Mouse (Mus musculus): ENCODE results near the gene Pex12. TPM values are rescaled to one million over a fixed set of nuclear protein-coding genes. Genes with fewer than 3 reads are reported as not detected.

Gene Pex12
- polyA plus RNA-seq (2012), result 3.4 and 5.4 TPM in 2 replicates

DNA sequence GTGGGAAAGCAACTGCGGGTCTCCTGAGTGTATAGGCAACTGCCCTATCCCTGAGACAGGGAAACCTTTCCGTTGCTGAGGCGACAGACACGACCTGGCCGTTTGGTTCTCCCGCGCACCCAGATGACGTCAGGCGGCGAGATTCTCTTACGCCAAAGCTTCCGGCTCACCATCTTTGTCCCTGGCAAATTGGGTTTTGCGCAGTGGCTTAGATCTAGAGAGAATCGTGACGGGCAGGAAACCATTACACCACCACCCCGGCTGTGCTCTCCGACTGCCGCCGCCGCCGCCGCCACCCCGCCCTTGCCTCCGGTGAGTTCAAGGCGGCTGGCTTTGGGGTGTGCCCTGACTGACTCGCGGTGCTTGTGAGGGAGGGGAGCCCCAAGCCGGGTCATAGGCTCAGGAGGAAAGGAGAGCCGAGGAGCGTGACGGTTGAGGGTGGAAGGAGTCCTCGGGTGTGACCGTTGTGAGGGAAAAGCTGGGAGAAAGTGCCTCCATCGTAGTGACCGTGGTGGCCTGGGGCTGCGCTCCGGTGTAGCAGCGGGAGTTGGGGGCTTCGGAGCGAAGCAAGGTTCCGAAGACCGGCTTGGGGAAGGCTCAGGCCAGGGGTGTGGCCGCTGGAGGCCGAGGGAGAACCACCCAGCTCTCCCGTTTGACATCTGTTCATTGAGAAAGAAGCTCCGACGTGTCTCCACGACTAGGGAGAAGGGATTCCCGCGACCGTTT, at the start of gene Pex12:
Gene Pex12, minus strand, starts transcription at position 61 of the 726 bp plus-strand sequence.
- no peak for TF ChIP-seq GATA1 (IDR thresholded peaks at IDR 0.05; ENCODE audit: low read length)

DNA sequence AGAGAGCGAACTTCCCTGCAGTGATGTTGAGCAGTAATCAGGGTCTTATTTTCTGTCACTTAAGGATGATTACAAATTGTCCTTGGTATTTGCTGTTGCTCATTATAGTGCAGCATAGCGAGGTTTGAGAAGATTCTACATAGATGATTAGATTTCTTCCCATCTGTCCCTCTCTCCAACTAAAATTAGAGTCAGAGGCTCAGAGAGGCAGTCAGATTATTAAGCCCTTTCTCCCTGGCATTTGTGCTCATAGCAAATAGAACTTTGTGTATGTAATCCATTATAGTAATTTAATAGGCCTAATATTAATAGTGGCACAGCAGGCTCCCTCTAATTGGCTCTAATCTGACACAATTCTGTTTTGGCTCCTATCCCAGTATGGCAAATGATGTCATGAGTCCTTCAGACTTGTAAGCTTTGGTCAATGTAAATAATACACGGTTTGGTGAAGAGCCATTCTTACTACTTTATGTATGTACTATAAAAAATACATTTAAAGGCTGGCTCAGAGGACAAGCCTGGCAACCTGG, 39.4 kb upstream of the Pex12 start:
- no peak for TF ChIP-seq GATA1 (IDR thresholded peaks at IDR 0.05; ENCODE audit: low read length)

GRCm38 (mm10) chr11:83339705-83340104, 37.3 kb upstream of the Pex12 start:
- TF ChIP-seq GATA1 (IDR thresholded peaks at IDR 0.05; ENCODE audit: low read length), result no peak

DNA sequence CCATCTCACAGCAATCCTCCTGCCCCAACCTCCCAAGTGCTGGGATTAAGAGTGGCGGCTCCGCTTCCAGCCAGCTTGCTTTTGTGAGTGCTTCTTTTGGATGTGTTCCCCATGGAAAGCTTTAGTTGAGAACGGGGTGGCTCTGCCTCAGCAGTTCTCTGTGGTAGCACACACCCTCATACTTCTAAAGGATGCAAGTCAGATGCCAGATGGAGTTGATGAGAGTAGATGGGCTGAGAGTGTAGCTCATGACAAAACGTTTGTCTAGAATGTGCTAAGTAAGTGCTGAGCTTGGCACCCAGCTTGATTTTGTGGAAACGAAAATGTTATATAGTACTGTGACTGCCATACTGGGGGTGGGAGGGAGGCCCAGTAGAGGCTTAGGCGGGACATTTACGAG, 33.4 kb upstream of the Pex12 start:
- no peak for TF ChIP-seq GATA1 (IDR thresholded peaks at IDR 0.05; ENCODE audit: low read length)

GRCm38 (mm10) chr11:83327427-83327826, 25.0 kb upstream of the Pex12 start:
- no peak for TF ChIP-seq GATA1 (IDR thresholded peaks at IDR 0.05; ENCODE audit: low read length)

GRCm38 (mm10) chr11:83319048-83319447, 16.7 kb upstream of the Pex12 start:
- TF ChIP-seq GATA1 (IDR thresholded peaks at IDR 0.05; ENCODE audit: low read length), result no peak

GRCm38 (mm10) chr11:83312471-83312870, 10.1 kb upstream of the Pex12 start:
- TF ChIP-seq GATA1 (IDR thresholded peaks at IDR 0.05; ENCODE audit: low read length), result no peak

GRCm38 (mm10) chr11:83306700-83307253, 4.4 kb upstream of the Pex12 start:
- TF ChIP-seq GATA1 (IDR thresholded peaks at IDR 0.05; ENCODE audit: low read length), result no peak

GRCm38 (mm10) chr11:83304485-83304884, 2.1 kb upstream of the Pex12 start:
- no peak for TF ChIP-seq GATA1 (IDR thresholded peaks at IDR 0.05; ENCODE audit: low read length)

DNA sequence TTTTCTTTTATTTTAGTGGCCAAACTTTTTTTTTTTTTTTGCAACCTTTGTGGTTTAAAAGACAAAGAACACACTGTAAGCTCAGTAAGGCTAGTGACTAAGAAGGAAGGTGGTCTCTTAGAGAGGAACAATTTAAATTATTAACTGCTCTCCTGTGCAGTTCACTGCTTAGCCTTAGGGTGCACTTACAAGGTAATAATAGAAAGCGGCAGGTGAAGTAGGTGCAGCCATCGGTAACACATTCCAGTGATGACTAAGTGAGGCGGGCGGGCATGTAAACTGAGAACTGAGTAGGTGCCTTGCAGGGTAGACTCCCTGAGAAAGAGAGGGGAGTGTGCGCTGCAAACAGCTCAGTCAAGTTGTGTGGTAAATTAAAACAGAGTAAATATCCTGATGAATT, 1.4 kb upstream of the Pex12 start:
- TF ChIP-seq GATA1 (IDR thresholded peaks at IDR 0.05; ENCODE audit: low read length), result no peak

GRCm38 (mm10) chr11:83302124-83302523, 262 bp downstream of the Pex12 start:
- no peak for TF ChIP-seq GATA1 (IDR thresholded peaks at IDR 0.05; ENCODE audit: low read length)

DNA sequence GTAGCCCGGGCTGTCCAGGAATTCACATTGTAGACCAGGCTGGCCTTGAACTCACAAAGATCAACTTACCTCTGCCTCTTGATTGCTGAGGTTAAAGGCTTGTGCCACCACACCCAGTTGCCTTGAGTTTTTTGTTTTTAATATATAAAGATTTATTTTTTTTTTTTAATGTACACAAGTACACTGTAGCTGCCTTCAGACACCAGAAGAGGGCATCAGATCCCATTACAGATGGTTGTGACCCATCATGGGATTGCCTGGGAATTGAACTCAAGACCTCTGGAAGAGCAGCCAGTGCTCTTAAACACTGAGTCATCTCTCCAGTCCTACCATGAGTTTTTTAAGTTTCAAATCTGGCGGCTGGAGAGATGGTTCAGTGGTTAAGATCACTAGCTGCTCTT, 955 bp downstream of the Pex12 start:
- TF ChIP-seq GATA1 (IDR thresholded peaks at IDR 0.05; ENCODE audit: low read length), result no peak

DNA sequence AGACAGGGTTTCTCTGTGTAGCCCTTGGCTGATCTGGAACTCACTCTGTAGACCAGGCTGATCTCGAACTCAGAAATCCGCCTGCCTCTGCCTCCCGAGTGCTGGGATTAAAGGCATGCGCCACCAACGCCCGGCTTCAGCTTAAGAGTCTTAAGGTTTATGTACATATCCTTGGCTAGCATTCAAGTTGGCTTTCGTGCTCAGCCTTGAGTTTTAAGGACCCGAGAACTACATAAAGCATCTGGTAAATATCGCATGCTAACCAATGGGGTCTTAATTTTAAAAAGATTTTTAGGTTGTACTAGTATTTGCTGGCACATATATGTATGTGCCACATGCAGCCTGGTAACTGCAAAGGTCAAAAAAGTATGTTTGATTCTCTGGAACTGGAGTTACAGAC, 2.7 kb downstream of the Pex12 start:
- TF ChIP-seq GATA1 (IDR thresholded peaks at IDR 0.05; ENCODE audit: low read length), result no peak

- no peak for TF ChIP-seq GATA1 (IDR thresholded peaks at IDR 0.05; ENCODE audit: low read length)
Observed at GRCm38 (mm10) chr11:83298225-83299195, 3.9 kb downstream of the Pex12 start, which contains the start of gene Ap2b1. TSS of gene Ap2b1 (plus strand) at chr11:83299024.

DNA sequence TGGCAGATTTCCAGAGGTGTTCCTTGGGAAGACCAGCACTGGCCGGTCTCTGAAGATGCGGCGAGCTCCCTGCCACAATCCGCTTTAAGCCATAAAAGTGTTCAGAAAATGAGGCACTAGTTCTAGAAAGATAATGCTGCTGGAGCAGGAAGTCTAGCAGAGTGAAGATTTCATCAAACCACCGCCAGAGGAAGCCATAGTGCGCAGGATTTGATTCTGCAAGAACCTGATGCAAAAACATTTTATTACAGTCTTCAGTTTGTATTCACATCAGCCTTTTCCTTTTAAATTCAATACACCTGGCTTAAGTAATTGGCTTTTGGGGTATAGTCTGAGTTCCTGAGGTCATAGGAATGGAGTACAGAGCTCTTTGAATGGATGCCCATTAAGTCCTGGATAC, 4.6 kb downstream of the Pex12 start:
- no peak for TF ChIP-seq GATA1 (IDR thresholded peaks at IDR 0.05; ENCODE audit: low read length)

- no peak for TF ChIP-seq GATA1 (IDR thresholded peaks at IDR 0.05; ENCODE audit: low read length)
Observed at GRCm38 (mm10) chr11:83294133-83294532, 8.3 kb downstream of the Pex12 start.
